Mouse (Mus musculus): ENCODE measurements around the gene Gprc5c. TPM values are rescaled to one million over a fixed set of nuclear protein-coding genes. Genes with fewer than 3 reads are reported as not detected.
"Not testable (repeated sequence)": the region's sequence is repeated elsewhere in the genome, so short reads cannot be mapped to it uniquely, and the experiment has no call there.

Gene Gprc5c
- polyA plus RNA-seq, 1 experiment from 2014 or later, result 17.7 TPM

DNA sequence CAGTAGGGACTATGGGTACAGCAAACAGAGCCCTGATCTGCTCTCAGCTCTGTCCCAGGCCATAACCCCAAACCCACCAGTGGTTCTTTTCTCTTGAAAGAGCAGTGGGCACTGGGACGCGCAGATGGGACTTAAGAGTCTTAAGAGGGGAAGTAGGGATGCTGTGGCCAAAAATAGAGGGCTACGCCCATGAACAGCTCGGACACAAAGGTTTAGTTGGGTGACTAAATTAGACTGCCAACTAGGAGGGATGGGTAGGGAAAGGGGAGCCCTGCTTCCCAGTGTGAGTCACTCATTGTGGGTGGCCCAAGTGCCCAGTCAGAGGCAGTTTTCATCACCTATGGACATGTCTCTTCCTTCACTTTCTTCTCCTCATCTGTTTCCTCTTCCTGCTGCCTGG lies 52.3 kb downstream of the Gprc5c start:
- DNase-seq (ENCODE audit: low spot score) (no peak), ATAC-seq (ENCODE audit: low FRiP score) (no peak)
- Histone ChIP-seq H3K36me3 (ENCODE audit: control insufficient read depth, insufficient read depth, low read length) (no peaks in the 10 kb centered on the region), H3K4me2 (replicated peaks; ENCODE audit: low read depth, low read length) (no peak overlapping the region), H3K27me3 (ENCODE audit: control insufficient read depth, insufficient read depth, low read length) (no peaks in the 10 kb centered on the region), H3K4me3 (ENCODE audit: low read depth, low read length) (no peak overlapping the region), H3K9ac (ENCODE audit: low read depth, low read length) (no peak overlapping the region), H3K4me1 (replicated peaks; ENCODE audit: control insufficient read depth, insufficient read depth, low read length) (no peaks in the 10 kb centered on the region), H3K27ac (ENCODE audit: low read depth, low read length) (no peak overlapping the region), H3K9me3 (ENCODE audit: control insufficient read depth, low read length) (no peaks in the 10 kb centered on the region)
- WGBS, result 91% methylated on average over 4 of the region's 4 CpGs

DNA sequence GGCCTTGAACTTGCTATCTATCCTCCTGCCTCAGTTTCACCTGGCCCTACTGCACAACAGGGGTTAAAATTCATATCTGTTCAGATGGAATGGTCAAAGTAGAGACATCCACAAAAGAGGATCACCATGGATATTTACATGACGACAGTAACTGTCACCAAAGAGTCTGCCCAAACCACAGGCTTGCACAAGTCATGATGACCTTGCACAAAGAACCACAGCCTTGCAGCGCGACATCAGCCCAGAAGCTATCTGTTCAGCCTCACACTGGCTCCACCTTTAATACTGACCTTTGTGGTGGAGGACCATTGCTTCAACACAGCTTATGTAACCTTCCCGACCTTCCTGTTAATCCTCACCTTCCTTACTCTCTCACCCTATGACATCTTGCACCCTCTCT lies 56.6 kb downstream of the Gprc5c start:
- H3K9ac ChIP-seq (ENCODE audit: low read depth, low read length), result no peak overlapping the region
- DNase-seq (ENCODE audit: low spot score), result no peak
- 79% methylated on average over 4 of the region's 4 CpGs for WGBS
- H3K4me1 ChIP-seq (replicated peaks; ENCODE audit: control insufficient read depth, insufficient read depth, low read length), result no peaks in the 10 kb centered on the region
- H3K9me3 ChIP-seq (ENCODE audit: control insufficient read depth, low read length), result no peaks in the 10 kb centered on the region
- no peaks in the 10 kb centered on the region for H3K36me3 ChIP-seq (ENCODE audit: control insufficient read depth, insufficient read depth, low read length)
- no peak overlapping the region for H3K4me2 ChIP-seq (replicated peaks; ENCODE audit: low read depth, low read length)
- H3K27me3 ChIP-seq (ENCODE audit: control insufficient read depth, insufficient read depth, low read length), result no peaks in the 10 kb centered on the region
- H3K4me3 ChIP-seq (ENCODE audit: low read depth, low read length), result no peak overlapping the region
- ATAC-seq (ENCODE audit: low FRiP score), result no peak
- no peak overlapping the region for H3K27ac ChIP-seq (ENCODE audit: low read depth, low read length)

DNA sequence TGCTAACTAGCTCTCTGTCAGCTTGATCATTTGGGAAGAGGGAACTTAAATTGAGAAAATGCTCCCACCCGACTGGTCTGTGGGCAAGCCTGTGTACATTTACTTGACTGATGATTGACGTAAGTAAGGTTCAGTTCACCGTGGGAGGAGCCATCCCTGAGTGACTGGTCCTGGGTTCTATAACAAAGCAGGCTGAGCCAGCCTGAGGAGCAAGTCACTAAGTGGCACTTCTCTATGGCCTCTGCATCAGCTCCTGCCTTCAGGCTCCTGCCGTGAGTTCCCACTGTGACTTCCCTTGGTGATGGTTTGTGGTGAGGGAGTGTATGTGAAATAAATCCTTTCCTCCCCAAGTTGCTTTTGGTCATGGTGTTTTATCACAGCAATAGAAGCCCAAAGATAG lies 57.1 kb downstream of the Gprc5c start:
- no peak overlapping the region for H3K9ac ChIP-seq (ENCODE audit: low read depth, low read length)
- no peaks in the 10 kb centered on the region for H3K9me3 ChIP-seq (ENCODE audit: control insufficient read depth, low read length)
- ATAC-seq (ENCODE audit: low FRiP score) (no peak), DNase-seq (ENCODE audit: low spot score) (no peak)
- H3K36me3 ChIP-seq (ENCODE audit: control insufficient read depth, insufficient read depth, low read length), result no peaks in the 10 kb centered on the region
- no peak overlapping the region for H3K27ac ChIP-seq (ENCODE audit: low read depth, low read length)
- 60% methylated on average over 4 of the region's 4 CpGs for WGBS
- no peak overlapping the region for H3K4me3 ChIP-seq (ENCODE audit: low read depth, low read length)
- H3K4me2 ChIP-seq (replicated peaks; ENCODE audit: low read depth, low read length), result no peak overlapping the region
- H3K27me3 ChIP-seq (ENCODE audit: control insufficient read depth, insufficient read depth, low read length), result no peaks in the 10 kb centered on the region
- no peaks in the 10 kb centered on the region for H3K4me1 ChIP-seq (replicated peaks; ENCODE audit: control insufficient read depth, insufficient read depth, low read length)

DNA sequence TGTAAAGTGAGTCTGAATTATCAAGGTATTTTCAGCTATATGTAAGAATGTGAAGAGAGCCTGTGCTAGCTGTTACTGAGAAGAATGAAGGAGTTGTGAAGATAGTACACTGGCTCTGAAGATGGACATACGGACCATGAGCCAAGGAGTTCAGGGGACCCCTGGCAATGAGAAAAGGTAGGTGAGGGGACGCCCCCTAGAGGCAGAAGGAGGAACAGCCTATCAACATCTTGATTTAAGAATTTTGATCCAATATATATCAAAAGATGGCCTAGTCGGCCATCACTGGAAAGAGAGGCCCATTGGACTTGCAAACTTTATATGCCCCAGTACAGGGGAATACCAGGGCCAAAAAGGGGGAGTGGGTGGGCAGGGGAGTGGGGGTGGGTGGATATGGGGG lies 58.6 kb downstream of the Gprc5c start:
- ATAC-seq (ENCODE audit: low FRiP score); H3K4me1 ChIP-seq (replicated peaks; ENCODE audit: control insufficient read depth, insufficient read depth, low read length); H3K36me3 ChIP-seq (ENCODE audit: control insufficient read depth, insufficient read depth, low read length); H3K9me3 ChIP-seq (ENCODE audit: control insufficient read depth, low read length); H3K27me3 ChIP-seq (ENCODE audit: control insufficient read depth, insufficient read depth, low read length); H3K4me3 ChIP-seq (ENCODE audit: low read depth, low read length); H3K4me2 ChIP-seq (replicated peaks; ENCODE audit: low read depth, low read length); H3K9ac ChIP-seq (ENCODE audit: low read depth, low read length); H3K27ac ChIP-seq (ENCODE audit: low read depth, low read length): not testable (repeated sequence)
- DNase-seq (ENCODE audit: low spot score), result peak; percentile 9
- 56% methylated on average over 3 of the region's 3 CpGs for WGBS

DNA sequence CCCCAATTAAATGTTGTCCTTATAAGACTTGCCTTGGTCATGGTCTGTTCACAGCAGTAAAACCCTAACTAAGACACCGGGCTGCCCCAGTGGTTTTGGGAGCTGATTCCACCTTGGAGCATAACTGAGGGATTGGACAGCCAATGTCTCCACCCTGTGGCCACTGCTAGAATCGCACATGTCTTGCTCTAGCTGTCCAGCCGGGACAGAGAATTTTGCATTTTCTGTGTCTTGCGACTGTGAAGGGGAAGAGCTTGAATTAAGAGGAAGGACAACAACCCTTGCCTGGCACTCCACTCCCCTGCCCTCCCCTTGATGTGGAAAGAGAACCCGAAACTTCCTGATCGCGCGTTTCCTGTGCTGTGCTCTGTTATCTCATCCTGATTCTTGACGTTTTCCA lies 61.9 kb downstream of the Gprc5c start:
- Histone ChIP-seq H3K27me3 (ENCODE audit: control insufficient read depth, insufficient read depth, low read length) (no peaks in the 10 kb centered on the region), H3K27ac (ENCODE audit: low read depth, low read length) (no peak overlapping the region), H3K4me3 (ENCODE audit: low read depth, low read length) (no peak overlapping the region), H3K9me3 (ENCODE audit: control insufficient read depth, low read length) (no peaks in the 10 kb centered on the region), H3K36me3 (ENCODE audit: control insufficient read depth, insufficient read depth, low read length) (no peaks in the 10 kb centered on the region), H3K4me2 (replicated peaks; ENCODE audit: low read depth, low read length) (no peak overlapping the region), H3K9ac (ENCODE audit: low read depth, low read length) (no peak overlapping the region), H3K4me1 (replicated peaks; ENCODE audit: control insufficient read depth, insufficient read depth, low read length) (no peaks in the 10 kb centered on the region)
- ATAC-seq (ENCODE audit: low FRiP score) (peak; percentile 43; the same call in 1 of the 2 replicates), DNase-seq (ENCODE audit: low spot score) (peak; percentile 89)
- WGBS, result 18% methylated on average over 9 of the region's 9 CpGs

DNA sequence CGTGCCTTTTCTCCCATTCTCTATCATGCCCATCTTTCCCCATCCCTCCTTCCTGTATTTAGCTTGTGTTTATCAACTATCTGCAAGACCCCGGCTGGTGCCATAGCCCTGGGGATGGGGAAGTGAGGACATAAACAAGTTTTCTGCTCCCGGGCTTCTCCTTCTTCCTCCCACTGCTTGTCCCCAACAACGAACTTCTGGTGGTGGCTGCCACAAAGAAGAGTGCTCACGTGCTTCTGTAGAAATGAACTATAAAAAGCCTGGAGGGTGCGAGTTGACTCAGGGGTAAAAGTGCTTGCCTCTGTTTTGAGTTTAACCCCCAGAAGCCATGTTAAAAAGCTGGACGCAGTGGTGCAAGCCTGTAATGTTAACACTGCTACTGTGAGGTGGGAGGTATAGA lies 64.0 kb downstream of the Gprc5c start:
- H3K27me3 ChIP-seq (ENCODE audit: control insufficient read depth, insufficient read depth, low read length), result no peaks in the 10 kb centered on the region
- ATAC-seq (ENCODE audit: low FRiP score) (no peak), DNase-seq (ENCODE audit: low spot score) (no peak)
- H3K4me2 ChIP-seq (replicated peaks; ENCODE audit: low read depth, low read length), result no peak overlapping the region
- no peaks in the 10 kb centered on the region for H3K9me3 ChIP-seq (ENCODE audit: control insufficient read depth, low read length)
- no peaks in the 10 kb centered on the region for H3K36me3 ChIP-seq (ENCODE audit: control insufficient read depth, insufficient read depth, low read length)
- WGBS, result 63% methylated on average over 7 of the region's 7 CpGs
- H3K4me1 ChIP-seq (replicated peaks; ENCODE audit: control insufficient read depth, insufficient read depth, low read length), result no peaks in the 10 kb centered on the region
- no peak overlapping the region for H3K4me3 ChIP-seq (ENCODE audit: low read depth, low read length)
- H3K9ac ChIP-seq (ENCODE audit: low read depth, low read length), result no peak overlapping the region
- H3K27ac ChIP-seq (ENCODE audit: low read depth, low read length), result no peak overlapping the region

DNA sequence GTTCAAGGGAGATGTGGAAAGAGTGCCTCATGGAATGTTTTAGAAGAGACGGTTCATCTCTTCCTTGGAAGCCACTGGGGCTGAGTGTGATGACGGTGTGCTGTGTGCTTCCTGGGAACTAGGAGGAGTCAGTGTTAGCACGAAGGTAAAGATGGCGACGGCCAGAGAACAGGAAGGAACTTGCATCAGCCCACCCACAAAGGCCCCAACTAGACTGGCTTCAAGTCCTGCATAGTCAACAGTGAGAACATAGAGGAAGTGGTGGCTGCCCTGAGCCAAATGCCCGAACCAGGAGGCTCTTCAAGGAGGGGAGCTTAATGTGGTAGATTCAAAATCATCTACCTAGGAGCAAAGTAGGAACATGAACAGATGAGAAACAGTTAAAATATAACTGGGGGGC lies 66.2 kb downstream of the Gprc5c start:
- WGBS, result 82% methylated on average over 6 of the region's 6 CpGs

More for the DNA sequence above, 66.2 kb downstream of the Gprc5c start:
- no peak overlapping the region for H3K27ac ChIP-seq (ENCODE audit: low read depth, low read length)
- H3K4me3 ChIP-seq (ENCODE audit: low read depth, low read length), result no peak overlapping the region
- no peak overlapping the region for H3K9ac ChIP-seq (ENCODE audit: low read depth, low read length)
- H3K4me1 ChIP-seq (replicated peaks; ENCODE audit: control insufficient read depth, insufficient read depth, low read length), result no peaks in the 10 kb centered on the region
- no peaks in the 10 kb centered on the region for H3K9me3 ChIP-seq (ENCODE audit: control insufficient read depth, low read length)
- DNase-seq (ENCODE audit: low spot score), result no peak
- no peaks in the 10 kb centered on the region for H3K27me3 ChIP-seq (ENCODE audit: control insufficient read depth, insufficient read depth, low read length)
- no peak for ATAC-seq (ENCODE audit: low FRiP score)
- no peaks in the 10 kb centered on the region for H3K36me3 ChIP-seq (ENCODE audit: control insufficient read depth, insufficient read depth, low read length)
- no peak overlapping the region for H3K4me2 ChIP-seq (replicated peaks; ENCODE audit: low read depth, low read length)

Other genes starting within 250 kb of the Gprc5c start
- 833 and 865 TPM in 2 replicates for gene Rpl38, start 182.6 kb upstream of the Gprc5c start, polyA plus RNA-seq (2014; fragmentation: Nextera tagmentation; extraction: Ambion mirVana)
- 15.3 and 16.0 TPM in 2 replicates for gene Ttyh2, start 175.7 kb upstream of the Gprc5c start, polyA plus RNA-seq (2014; fragmentation: Nextera tagmentation; extraction: Ambion mirVana)
- gene Dnaic2, start 123.7 kb upstream of the Gprc5c start, polyA plus RNA-seq (2014; fragmentation: Nextera tagmentation; extraction: Ambion mirVana), result 4.6 and 4.8 TPM in 2 replicates
- 1.8 and 1.9 TPM in 2 replicates for gene Kif19a, start 85.8 kb upstream of the Gprc5c start, polyA plus RNA-seq (2014; fragmentation: Nextera tagmentation; extraction: Ambion mirVana)
- 39.2 and 46.2 TPM in 2 replicates for gene Btbd17, start 55.2 kb upstream of the Gprc5c start, polyA plus RNA-seq (2014; fragmentation: Nextera tagmentation; extraction: Ambion mirVana)
- 0.20 and 0.45 TPM in 2 replicates for gene Gpr142, start 52.2 kb upstream of the Gprc5c start, polyA plus RNA-seq (2014; fragmentation: Nextera tagmentation; extraction: Ambion mirVana)
- gene Cd300a, start 38.9 kb downstream of the Gprc5c start, polyA plus RNA-seq (2014; fragmentation: Nextera tagmentation; extraction: Ambion mirVana), result 0.92 and 1.0 TPM in 2 replicates
- gene Cd300lb, start 83.2 kb downstream of the Gprc5c start, polyA plus RNA-seq (2014; fragmentation: Nextera tagmentation; extraction: Ambion mirVana), result 0.06 and 0.22 TPM in 2 replicates
- gene Cd300c, start 118.0 kb downstream of the Gprc5c start, polyA plus RNA-seq (2014; fragmentation: Nextera tagmentation; extraction: Ambion mirVana), result not detected in 2 replicates
- gene Cd300ld, start 138.8 kb downstream of the Gprc5c start, polyA plus RNA-seq (2014; fragmentation: Nextera tagmentation; extraction: Ambion mirVana), result 0.13 and 0.25 TPM in 2 replicates
- gene Cd300c2, start 150.7 kb downstream of the Gprc5c start, polyA plus RNA-seq (2014; fragmentation: Nextera tagmentation; extraction: Ambion mirVana), result 1.1 and 1.2 TPM in 2 replicates
- not detected in 2 replicates for gene Cd300ld2, start 165.0 kb downstream of the Gprc5c start, polyA plus RNA-seq (2014; fragmentation: Nextera tagmentation; extraction: Ambion mirVana)
- not detected in 2 replicates for gene Cd300ld4, start 175.9 kb downstream of the Gprc5c start, polyA plus RNA-seq (2014; fragmentation: Nextera tagmentation; extraction: Ambion mirVana)
- gene Cd300ld5, start 186.6 kb downstream of the Gprc5c start, polyA plus RNA-seq (2014; fragmentation: Nextera tagmentation; extraction: Ambion mirVana), result not detected in 2 replicates
- not detected in 2 replicates for gene Cd300ld3, start 197.3 kb downstream of the Gprc5c start, polyA plus RNA-seq (2014; fragmentation: Nextera tagmentation; extraction: Ambion mirVana)
- gene Cd300e, start 211.0 kb downstream of the Gprc5c start, polyA plus RNA-seq (2014; fragmentation: Nextera tagmentation; extraction: Ambion mirVana), result not detected in 2 replicates
- 0.42 and 0.85 TPM in 2 replicates for gene Rab37, start 240.3 kb downstream of the Gprc5c start, polyA plus RNA-seq (2014; fragmentation: Nextera tagmentation; extraction: Ambion mirVana)

All from hindbrain, embryonic 11.5 days (tissue).